Mouse (Mus musculus) liver, postnatal 0 days (tissue): ENCODE results near the gene Gemin8. TPM values are rescaled to one million over a fixed set of nuclear protein-coding genes. Genes with fewer than 3 reads are reported as not detected.
A peak's percentile ranks its signal among the peaks of the same experiment; 100 is the strongest.

Experiments
- ATAC-seq: fragments of 200-750 bp; cut with Nextera tagmentation; 2 replicates; pipeline ENCODE4 v1.8.0; 2017; ENCODE audit warnings: mild to moderate bottlenecking, moderate library complexity
- DNase-seq: peaks from one replicate; pipeline ENCODE4 v3.0.0-alpha.2; 2016
- H3K27ac ChIP-seq: fragments of 300-500 bp; sonication (generic); 2 replicates; pipeline ENCODE4 v1.5.1; 2014; ENCODE audit warnings: antibody characterized with exemption, moderate library complexity, mild to moderate bottlenecking, low read depth
- H3K27me3 ChIP-seq: fragments of 300-500 bp; sonication (generic); 2 replicates; pipeline ENCODE4 v1.6.1; 2014; ENCODE audit warnings: low read length, control low read depth, mixed read lengths; ENCODE audit not compliant: insufficient read depth
- H3K36me3 ChIP-seq: fragments of 300-500 bp; sonication (generic); replicated peaks from 2 replicates; pipeline ENCODE4 v1.6.1; 2014; ENCODE audit warnings: mild to moderate bottlenecking, control low read depth, low read length, moderate library complexity, mixed read lengths; ENCODE audit not compliant: insufficient read depth
- H3K4me1 ChIP-seq: fragments of 300-500 bp; sonication (generic); 2 replicates; pipeline ENCODE4 v1.6.1; 2014; ENCODE audit warnings: antibody characterized with exemption, mild to moderate bottlenecking, control low read depth; ENCODE audit not compliant: insufficient read depth
- H3K4me2 ChIP-seq: fragments of 300-500 bp; sonication (generic); 2 replicates; pipeline ENCODE4 v1.6.1; 2014; ENCODE audit warnings: low read depth, mild to moderate bottlenecking, low read length, moderate library complexity, mixed read lengths
- H3K4me3 ChIP-seq: fragments of 300-500 bp; sonication (generic); 2 replicates; pipeline ENCODE4 v1.5.1; 2014; ENCODE audit warnings: low read depth, low read length
- H3K9ac ChIP-seq: fragments of 300-500 bp; sonication (generic); replicated peaks from 2 replicates; pipeline ENCODE4 v1.6.1; 2014; ENCODE audit warnings: mild to moderate bottlenecking, moderate library complexity
- H3K9me3 ChIP-seq: fragments of 300-500 bp; sonication (generic); 2 replicates; pipeline ENCODE4 v1.6.1; 2016; ENCODE audit warnings: mild to moderate bottlenecking, control low read depth, low read length, mixed read lengths
- CTCF ChIP-seq: sonication (generic); IDR thresholded peaks from 2 replicates; pipeline ENCODE4 v1.5.1; 2016; ENCODE audit warnings: antibody characterized with exemption, low read depth
- EP300 ChIP-seq: IDR thresholded peaks from 2 replicates; pipeline ENCODE4 v1.6.1; 2016; ENCODE audit warnings: antibody characterized with exemption, low read depth, mild to moderate bottlenecking
- WGBS: fragments of 180-500 bp; shearing (Covaris S2); extraction: QIAGEN DNeasy Blood & Tissue Kit; methylation state at CpG from one replicate; pipeline ENCODE4 v1.1.7; 2014; ENCODE audit not compliant: insufficient replicate concordance; 5-methylcytosine and 5-hydroxymethylcytosine counted together
- polyA plus RNA-seq: library from polyadenylated mRNA; unstranded; fragments of >200 nt; fragmentation: Nextera tagmentation; extraction: Ambion mirVana; gene quantifications from 2 replicates; pipeline ENCODE4 v1.2.1, GENCODE M21; 2015

Gene Gemin8
- polyA plus RNA-seq, 1 experiment from 2014 or later: 3.5 TPM

DNA sequence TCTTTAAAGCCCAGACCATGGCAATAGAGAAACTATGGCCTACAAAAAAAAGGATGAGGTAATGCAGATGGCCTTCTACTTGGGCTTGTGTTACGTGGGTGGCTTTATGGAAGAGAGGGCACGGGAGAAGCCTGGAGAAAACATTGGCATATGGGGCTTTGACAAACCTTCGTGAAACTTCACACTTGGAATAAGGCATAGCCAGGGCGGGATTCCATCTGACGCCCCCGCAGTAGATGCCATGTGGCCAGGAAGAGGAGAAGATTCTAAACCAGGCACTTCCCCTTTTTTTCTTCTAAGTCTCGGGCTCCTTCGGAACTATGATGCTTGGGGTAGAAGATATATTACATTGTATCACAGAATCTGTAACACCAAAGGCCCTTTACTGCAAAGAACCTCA, 46.5 kb downstream of the Gemin8 start:
- no peak for DNase-seq
- TF ChIP-seq CTCF: no peak
- no peak for TF ChIP-seq EP300
- Histone ChIP-seq H3K36me3 (no peaks in the 10 kb centered on the region), H3K27ac (no peak overlapping the region), H3K4me3 (no peak overlapping the region), H3K4me1 (no peaks in the 10 kb centered on the region), H3K27me3 (peaks cover 4% of the 10 kb centered on the region; the same call in 1 of the 2 replicates), H3K9me3 (no peaks in the 10 kb centered on the region), H3K4me2 (no peak overlapping the region), H3K9ac (no peak overlapping the region)
- WGBS: 52% methylated on average over 8 of the region's 8 CpGs
- no peak for ATAC-seq

GRCm38 (mm10) chrX:166219331-166219730, 49.1 kb downstream of the Gemin8 start:
- H3K36me3 ChIP-seq: no peaks in the 10 kb centered on the region
- H3K9me3 ChIP-seq: no peaks in the 10 kb centered on the region
- TF ChIP-seq CTCF: no peak
- no peak for TF ChIP-seq EP300
- ATAC-seq (no peak), DNase-seq (no peak)
- H3K4me1 ChIP-seq: no peaks in the 10 kb centered on the region
- no peak overlapping the region for H3K4me2 ChIP-seq
- H3K27ac ChIP-seq: no peak overlapping the region
- no peak overlapping the region for H3K4me3 ChIP-seq
- H3K27me3 ChIP-seq: peaks cover 7% of the 10 kb centered on the region; the same call in 1 of the 2 replicates
- no peak overlapping the region for H3K9ac ChIP-seq
- WGBS: 28% methylated on average over 5 of the region's 5 CpGs

GRCm38 (mm10) chrX:166226856-166227255, 56.6 kb downstream of the Gemin8 start:
- Histone ChIP-seq H3K27me3 (0 out of 2 replicates have a peak, but pooled peaks cover 3% of the 10 kb centered on the region), H3K36me3 (no peaks in the 10 kb centered on the region)

DNA sequence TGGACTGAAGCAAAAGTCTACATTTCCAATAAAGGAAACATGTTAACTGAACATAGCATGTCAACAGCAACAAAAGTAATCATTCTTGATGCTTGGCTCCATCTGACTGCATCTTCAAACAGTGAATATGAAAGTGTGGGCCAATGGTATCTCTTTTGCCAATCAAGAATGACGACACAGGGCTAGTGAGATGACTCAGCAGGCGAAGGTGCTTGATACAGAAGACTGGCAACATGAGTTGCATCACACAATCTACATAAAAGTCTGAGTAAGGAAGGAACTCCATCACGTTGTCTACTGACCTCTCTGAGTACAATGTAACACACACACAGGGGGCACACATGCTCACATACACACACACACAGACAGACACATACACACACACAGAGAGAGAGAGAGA, 59.5 kb downstream of the Gemin8 start:
- H3K36me3 ChIP-seq: no peaks in the 10 kb centered on the region
- ATAC-seq (no peak), DNase-seq (no peak)
- no peak overlapping the region for H3K4me2 ChIP-seq
- H3K9me3 ChIP-seq: no peaks in the 10 kb centered on the region
- no peak overlapping the region for H3K9ac ChIP-seq
- WGBS: 50% methylated on average over 3 of the region's 3 CpGs
- TF ChIP-seq EP300: no peak
- TF ChIP-seq CTCF: no peak
- no peak overlapping the region for H3K27ac ChIP-seq
- H3K27me3 ChIP-seq: peaks cover 7% of the 10 kb centered on the region; the same call in 1 of the 2 replicates
- H3K4me1 ChIP-seq: no peaks in the 10 kb centered on the region
- H3K4me3 ChIP-seq: no peak overlapping the region

More at GRCm38 (mm10) chrX:166226856-166227255, 56.6 kb downstream of the Gemin8 start:
- Histone ChIP-seq H3K27ac (no peak overlapping the region), H3K4me1 (no peaks in the 10 kb centered on the region), H3K9me3 (no peaks in the 10 kb centered on the region), H3K4me3 (no peak overlapping the region), H3K9ac (no peak overlapping the region), H3K4me2 (no peak overlapping the region)
- 74% methylated on average over 5 of the region's 5 CpGs for WGBS
- ATAC-seq: no peak
- DNase-seq: no peak
- TF ChIP-seq CTCF: no peak
- no peak for TF ChIP-seq EP300

- no peaks in the 10 kb centered on the region for H3K4me1 ChIP-seq
- peaks cover 7% of the 10 kb centered on the region; the same call in 1 of the 2 replicates for H3K27me3 ChIP-seq
- no peaks in the 10 kb centered on the region for H3K36me3 ChIP-seq
- H3K4me2 ChIP-seq: no peak overlapping the region
- peak; percentile 15 for DNase-seq
- no peak overlapping the region for H3K9ac ChIP-seq
- peak; percentile 21; the same call in 1 of the 2 replicates for ATAC-seq
- WGBS: 57% methylated on average over 6 of the region's 6 CpGs
- TF ChIP-seq CTCF (no peak), EP300 (no peak)
- H3K27ac ChIP-seq: no peak overlapping the region
- H3K4me3 ChIP-seq: no peak overlapping the region
- H3K9me3 ChIP-seq: no peaks in the 10 kb centered on the region
These were observed 60.4 kb downstream of the Gemin8 start for GRCm38 (mm10) chrX:166230515-166231267.

DNA sequence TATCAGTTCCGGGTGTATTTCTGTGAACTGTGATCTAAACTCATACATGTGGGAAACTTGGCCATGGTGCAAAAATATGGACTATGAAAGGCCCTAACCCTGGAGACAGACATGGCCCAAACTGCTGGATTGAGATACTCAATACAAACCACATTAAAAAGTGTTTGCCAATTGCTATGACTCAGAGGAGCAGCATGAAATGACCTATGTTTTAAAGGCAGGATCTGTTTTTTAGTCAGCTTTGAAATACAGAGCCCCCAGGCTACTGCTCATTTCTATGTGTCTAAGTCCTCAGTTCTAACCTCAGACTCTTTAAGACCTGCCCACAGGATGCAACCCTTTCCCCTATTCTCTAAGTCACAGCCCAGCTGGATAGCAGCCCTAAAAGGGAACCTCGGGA, 65.9 kb downstream of the Gemin8 start:
- Histone ChIP-seq H3K4me3 (no peak overlapping the region), H3K36me3 (no peaks in the 10 kb centered on the region), H3K9me3 (no peaks in the 10 kb centered on the region), H3K4me2 (no peak overlapping the region), H3K4me1 (no peaks in the 10 kb centered on the region), H3K27me3 (peaks cover 28% of the 10 kb centered on the region; the same call in 1 of the 2 replicates), H3K27ac (no peak overlapping the region), H3K9ac (no peak overlapping the region)
- WGBS: 45% methylated on average over 2 of the region's 2 CpGs
- no peak for ATAC-seq
- TF ChIP-seq EP300 (no peak), CTCF (no peak)
- no peak for DNase-seq
